Mouse (Mus musculus) neural tube, embryonic 15.5 days (tissue): ENCODE data around the gene Hist3h2a. TPM values are rescaled to one million over a fixed set of nuclear protein-coding genes. Genes with fewer than 3 reads are reported as not detected.

Experiments used
- ATAC-seq: fragments of 200-750 bp; cut with Nextera tagmentation; 2 replicates; pipeline ENCODE4 v1.8.0; 2017; ENCODE audit warnings: mild to moderate bottlenecking, moderate TSS enrichment, moderate library complexity; ENCODE audit not compliant: low FRiP score
- H3K27ac ChIP-seq: fragments of 300-500 bp; sonication (generic); replicated peaks from 2 replicates; pipeline ENCODE4 v1.5.1; 2015; ENCODE audit warnings: mild to moderate bottlenecking, inconsistent platforms
- H3K27me3 ChIP-seq: fragments of 300-500 bp; sonication (generic); replicated peaks from 2 replicates; pipeline ENCODE4 v1.6.1; 2015; ENCODE audit warnings: inconsistent platforms
- H3K36me3 ChIP-seq: fragments of 300-500 bp; sonication (generic); 2 replicates; pipeline ENCODE4 v1.6.1; 2015; ENCODE audit warnings: inconsistent platforms
- H3K4me1 ChIP-seq: fragments of 300-500 bp; sonication (generic); 2 replicates; pipeline ENCODE4 v1.6.1; 2015; ENCODE audit warnings: inconsistent platforms
- H3K4me2 ChIP-seq: fragments of 300-500 bp; sonication (generic); 2 replicates; pipeline ENCODE4 v1.6.1; 2015; ENCODE audit warnings: inconsistent platforms, mild to moderate bottlenecking, moderate library complexity
- H3K4me3 ChIP-seq: fragments of 300-500 bp; sonication (generic); replicated peaks from 2 replicates; pipeline ENCODE4 v1.5.1; 2015; ENCODE audit warnings: mild to moderate bottlenecking, inconsistent platforms
- H3K9ac ChIP-seq: fragments of 300-500 bp; sonication (generic); replicated peaks from 2 replicates; pipeline ENCODE4 v1.6.1; 2015; ENCODE audit warnings: mild to moderate bottlenecking, inconsistent platforms
- H3K9me3 ChIP-seq: fragments of 300-500 bp; sonication (generic); replicated peaks from 2 replicates; pipeline ENCODE4 v1.6.1; 2016; ENCODE audit warnings: inconsistent platforms
- WGBS: fragments of 180-500 bp; shearing (Covaris S2); methylation state at CpG from one replicate; pipeline ENCODE4 v1.1.7; 2015; ENCODE audit warnings: mixed read lengths; 5-methylcytosine and 5-hydroxymethylcytosine counted together
- microRNA-seq: library from miRNA; unstranded; fragments of <30 nt; microRNA quantifications from one replicate; pipeline ENCODE4, GENCODE M21; 2017
- polyA plus RNA-seq: library from polyadenylated mRNA; unstranded; fragments of >200 nt; fragmentation: Nextera tagmentation; extraction: Ambion mirVana; gene quantifications from 2 replicates; pipeline ENCODE4 v1.2.1, GENCODE M21; 2015

The Hist3h2a gene
- polyA plus RNA-seq, 1 experiment from 2014 or later = 86.3 TPM

DNA sequence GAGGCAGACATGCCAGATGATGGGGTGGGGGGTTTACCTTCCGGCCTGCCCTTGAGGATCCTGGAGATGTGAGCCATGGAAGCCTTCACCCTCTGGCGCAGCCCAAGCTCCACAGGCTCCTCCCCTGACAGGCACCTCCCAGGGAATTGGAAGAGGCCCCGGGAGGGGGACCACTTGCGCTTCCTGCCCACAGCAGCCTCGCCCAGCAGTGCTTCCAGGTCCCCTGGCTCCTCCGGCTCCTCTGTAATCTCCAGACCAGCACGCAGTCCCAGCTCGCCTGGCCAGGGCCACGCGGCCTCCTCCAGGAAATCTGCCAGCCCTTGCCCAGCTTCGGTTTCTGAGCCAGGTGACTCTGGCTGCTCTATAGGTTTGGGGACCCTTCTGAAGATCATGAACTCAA lies 44.7 kb downstream of the Hist3h2a start:
- Histone ChIP-seq H3K9me3 (no peaks in the 10 kb centered on the region), H3K4me2 (no peak overlapping the region), H3K27ac (no peak overlapping the region), H3K36me3 (no peaks in the 10 kb centered on the region), H3K4me1 (peaks cover 9% of the 10 kb centered on the region), H3K27me3 (peaks cover 21% of the 10 kb centered on the region), H3K9ac (no peak overlapping the region), H3K4me3 (no peak overlapping the region)
- WGBS = 60% methylated on average over 11 of the region's 11 CpGs
- ATAC-seq = no peak

DNA sequence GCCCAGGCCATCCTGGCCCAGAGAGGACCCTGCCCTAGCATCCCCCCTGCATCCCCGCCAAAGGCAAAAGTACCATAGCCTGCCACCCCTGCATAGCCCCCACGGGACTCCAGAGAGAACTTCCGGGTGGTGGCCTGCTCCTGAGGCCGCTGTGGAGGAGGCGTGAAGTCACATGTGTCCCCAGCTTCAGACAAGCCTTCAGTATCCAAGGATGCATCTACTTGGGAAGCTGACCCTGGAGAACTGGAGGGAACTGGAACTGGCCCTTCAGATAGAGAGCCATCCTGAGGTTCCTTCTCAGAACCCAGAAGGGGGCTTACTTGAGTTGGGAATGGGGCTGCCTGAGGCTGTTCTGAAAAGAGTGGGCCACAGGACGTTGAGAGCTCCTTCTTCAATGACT lies 45.3 kb downstream of the Hist3h2a start:
- Histone ChIP-seq H3K36me3 (no peaks in the 10 kb centered on the region), H3K9ac (no peak overlapping the region), H3K9me3 (no peaks in the 10 kb centered on the region), H3K4me2 (no peak overlapping the region), H3K4me3 (no peak overlapping the region), H3K27me3 (peaks cover 21% of the 10 kb centered on the region), H3K27ac (no peak overlapping the region), H3K4me1 (peaks cover 3% of the 10 kb centered on the region; the same call in 1 of the 2 replicates)
- ATAC-seq = no peak
- 81% methylated on average over 6 of the region's 6 CpGs for WGBS

DNA sequence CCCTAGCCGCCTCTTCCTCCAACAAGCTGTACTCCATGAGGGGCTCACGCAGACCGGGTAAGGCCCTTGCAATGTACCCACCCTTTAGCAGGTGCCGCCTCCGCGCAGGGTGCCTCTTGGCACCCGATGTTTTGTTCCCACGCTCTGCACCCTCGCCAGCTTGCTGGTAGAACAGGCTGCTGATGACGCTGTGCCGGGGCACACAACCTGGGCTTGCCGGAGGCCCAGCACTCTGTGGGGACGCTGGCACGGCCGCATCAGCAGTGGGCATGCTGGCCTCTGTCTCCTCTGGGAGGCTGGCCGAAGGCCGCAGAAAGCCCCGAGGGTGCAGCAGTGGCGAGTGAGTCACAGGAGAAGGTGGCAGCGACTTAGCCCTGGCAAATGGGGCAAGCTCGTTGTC lies 46.1 kb downstream of the Hist3h2a start:
- 93% methylated on average over 21 of the region's 21 CpGs for WGBS

DNA sequence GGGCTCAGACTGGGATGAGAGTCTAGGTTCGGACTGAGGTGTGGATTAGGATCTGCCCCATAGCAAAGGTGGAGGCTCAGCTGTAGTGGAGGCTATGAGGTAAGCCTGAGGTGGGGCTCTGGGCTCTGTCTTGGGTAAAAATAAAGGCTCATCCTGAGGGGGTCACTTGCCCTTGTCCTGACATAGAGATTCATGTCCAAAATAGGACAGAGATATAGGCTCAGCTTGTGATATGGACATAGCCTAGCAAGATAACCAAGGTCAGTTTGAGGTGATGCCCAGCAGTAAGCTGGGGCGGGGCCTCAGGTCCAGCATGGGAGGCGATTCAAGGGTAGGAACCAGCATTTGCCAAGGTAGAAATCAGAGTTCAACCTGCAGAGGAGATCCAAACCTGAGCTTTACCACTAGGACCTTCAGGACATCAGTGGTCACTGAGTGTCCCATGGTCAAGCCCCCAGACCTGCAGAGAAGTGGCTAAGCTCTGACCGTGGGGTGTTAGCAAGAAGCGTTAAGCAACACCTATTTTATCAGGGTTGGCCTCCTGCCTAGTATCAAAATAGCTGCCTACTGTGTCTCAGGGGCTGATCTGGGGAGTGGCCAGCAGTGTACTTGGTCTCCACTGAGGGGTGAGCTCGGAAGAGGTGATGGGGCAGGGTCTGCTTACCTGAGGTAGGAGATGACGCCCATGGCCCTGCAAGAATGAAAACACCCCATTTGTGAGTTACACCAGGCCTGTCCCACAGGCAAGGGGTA lies 48.0 kb downstream of the Hist3h2a start:
- Histone ChIP-seq H3K9me3 (no peaks in the 10 kb centered on the region), H3K4me2 (no peak overlapping the region), H3K9ac (no peak overlapping the region), H3K27me3 (no peaks in the 10 kb centered on the region), H3K4me3 (no peak overlapping the region), H3K4me1 (no peaks in the 10 kb centered on the region), H3K27ac (no peak overlapping the region), H3K36me3 (no peaks in the 10 kb centered on the region)
- no peak for ATAC-seq
- 83% methylated on average over 7 of the region's 7 CpGs for WGBS

More for the DNA sequence above, 46.1 kb downstream of the Hist3h2a start:
- Histone ChIP-seq H3K9ac (no peak overlapping the region), H3K9me3 (no peaks in the 10 kb centered on the region), H3K4me1 (no peaks in the 10 kb centered on the region), H3K4me3 (no peak overlapping the region), H3K27ac (no peak overlapping the region), H3K4me2 (no peak overlapping the region), H3K36me3 (no peaks in the 10 kb centered on the region), H3K27me3 (peaks cover 14% of the 10 kb centered on the region; the same call in 1 of the 2 replicates)
- no peak for ATAC-seq

Small RNA genes within 50 kb of the gene (microRNA-seq; reads per million reads assigned to microRNA genes)
- gene Gm44313 = not detected

Other genes starting within 250 kb of the Hist3h2a start
- gene Olfr318, start 230.7 kb upstream of the Hist3h2a start, polyA plus RNA-seq = not detected in 2 replicates
- gene Olfr317, start 215.5 kb upstream of the Hist3h2a start, polyA plus RNA-seq = 0.17 and 0.26 TPM in 2 replicates
- gene Olfr316, start 202.0 kb upstream of the Hist3h2a start, polyA plus RNA-seq = not detected in 2 replicates
- not detected in 2 replicates for gene Olfr315, start 181.5 kb upstream of the Hist3h2a start, polyA plus RNA-seq
- gene Olfr314, start 171.7 kb upstream of the Hist3h2a start, polyA plus RNA-seq = 0.06 TPM in 1 of 2 replicates, not detected in the other
- 10.1 and 15.2 TPM in 2 replicates for gene Fam183b, start 152.7 kb upstream of the Hist3h2a start, polyA plus RNA-seq
- gene Olfr313, start 139.7 kb upstream of the Hist3h2a start, polyA plus RNA-seq = not detected in 2 replicates
- gene Olfr312, start 125.4 kb upstream of the Hist3h2a start, polyA plus RNA-seq = not detected in 2 replicates
- not detected in 2 replicates for gene Olfr311, start 115.4 kb upstream of the Hist3h2a start, polyA plus RNA-seq
- 20.8 and 22.4 TPM in 2 replicates for gene Gm12258, start 107.5 kb upstream of the Hist3h2a start, polyA plus RNA-seq
- gene 2810021J22Rik, start 87.5 kb upstream of the Hist3h2a start, polyA plus RNA-seq = 10.3 and 11.7 TPM in 2 replicates
- 6.6 and 8.1 TPM in 2 replicates for gene Zfp39, start 50.5 kb upstream of the Hist3h2a start, polyA plus RNA-seq
- gene Btnl10, start 36.8 kb upstream of the Hist3h2a start, polyA plus RNA-seq = 0.10 TPM in 1 of 2 replicates, not detected in the other
- gene Rnf187, start 15.8 kb upstream of the Hist3h2a start, polyA plus RNA-seq = 559 and 636 TPM in 2 replicates
- 184 and 262 TPM in 2 replicates for gene Hist3h2ba, start 5.8 kb upstream of the Hist3h2a start, polyA plus RNA-seq
- 1.1 TPM in 2 replicates for gene Trim17, start within 50 bp of the Hist3h2a start, polyA plus RNA-seq
- 22.2 and 22.5 TPM in 2 replicates for gene Trim11, start 23.4 kb downstream of the Hist3h2a start, polyA plus RNA-seq
- 0.72 and 0.91 TPM in 2 replicates for gene Obscn, start 181.7 kb downstream of the Hist3h2a start, polyA plus RNA-seq
- gene Iba57, start 209.1 kb downstream of the Hist3h2a start, polyA plus RNA-seq = 7.5 and 8.3 TPM in 2 replicates
- gene Gjc2, start 228.5 kb downstream of the Hist3h2a start, polyA plus RNA-seq = 0.29 and 0.42 TPM in 2 replicates
- gene Guk1, start 237.5 kb downstream of the Hist3h2a start, polyA plus RNA-seq = 225 and 262 TPM in 2 replicates
- gene Mrpl55, start 247.8 kb downstream of the Hist3h2a start, polyA plus RNA-seq = 99.3 and 103 TPM in 2 replicates